Mouse (Mus musculus) cortical plate, adult 2 months (tissue): ENCODE data around the gene Moxd1. TPM values are rescaled to one million over a fixed set of nuclear protein-coding genes. Genes with fewer than 3 reads are reported as not detected.
"Not testable (repeated sequence)": the region's sequence is repeated elsewhere in the genome, so short reads cannot be mapped to it uniquely, and the experiment has no call there.

Experiments
- H3K27ac ChIP-seq: fragments of 200-500 bp; 2 replicates; pipeline ENCODE4 v1.5.1; 2012; ENCODE audit warnings: low read length, control low read depth, inconsistent platforms; ENCODE audit not compliant: insufficient read depth
- H3K4me1 ChIP-seq: fragments of 200-500 bp; 2 replicates; pipeline ENCODE4 v1.6.1; 2011; ENCODE audit warnings: low read length; ENCODE audit not compliant: control insufficient read depth, insufficient read depth
- H3K4me3 ChIP-seq: fragments of 200-500 bp; 2 replicates; pipeline ENCODE4 v1.5.1; 2011; ENCODE audit warnings: mild to moderate bottlenecking, low read length, control low read depth; ENCODE audit not compliant: insufficient read depth
- CTCF ChIP-seq: fragments of 200-500 bp; IDR thresholded peaks from 2 replicates; pipeline ENCODE4 v1.5.1; 2011; ENCODE audit warnings: mild to moderate bottlenecking, control low read depth, low read length; ENCODE audit not compliant: insufficient read depth; ENCODE audit errors: extremely low read depth
- POLR2A ChIP-seq: fragments of 200-500 bp; IDR thresholded peaks from 2 replicates; pipeline ENCODE4 v1.6.1; 2011; ENCODE audit warnings: mild to moderate bottlenecking, low read length, control low read depth; ENCODE audit not compliant: insufficient read depth; ENCODE audit errors: extremely low read depth
- polyA plus RNA-seq: library from polyadenylated mRNA; depleted of rRNA; stranded (reverse); fragments of >200 nt; gene quantifications from 2 replicates; pipeline ENCODE4 v1.2.3, GENCODE M21; 2012

Gene Moxd1
- polyA plus RNA-seq, 1 experiment = 4.5 TPM

DNA sequence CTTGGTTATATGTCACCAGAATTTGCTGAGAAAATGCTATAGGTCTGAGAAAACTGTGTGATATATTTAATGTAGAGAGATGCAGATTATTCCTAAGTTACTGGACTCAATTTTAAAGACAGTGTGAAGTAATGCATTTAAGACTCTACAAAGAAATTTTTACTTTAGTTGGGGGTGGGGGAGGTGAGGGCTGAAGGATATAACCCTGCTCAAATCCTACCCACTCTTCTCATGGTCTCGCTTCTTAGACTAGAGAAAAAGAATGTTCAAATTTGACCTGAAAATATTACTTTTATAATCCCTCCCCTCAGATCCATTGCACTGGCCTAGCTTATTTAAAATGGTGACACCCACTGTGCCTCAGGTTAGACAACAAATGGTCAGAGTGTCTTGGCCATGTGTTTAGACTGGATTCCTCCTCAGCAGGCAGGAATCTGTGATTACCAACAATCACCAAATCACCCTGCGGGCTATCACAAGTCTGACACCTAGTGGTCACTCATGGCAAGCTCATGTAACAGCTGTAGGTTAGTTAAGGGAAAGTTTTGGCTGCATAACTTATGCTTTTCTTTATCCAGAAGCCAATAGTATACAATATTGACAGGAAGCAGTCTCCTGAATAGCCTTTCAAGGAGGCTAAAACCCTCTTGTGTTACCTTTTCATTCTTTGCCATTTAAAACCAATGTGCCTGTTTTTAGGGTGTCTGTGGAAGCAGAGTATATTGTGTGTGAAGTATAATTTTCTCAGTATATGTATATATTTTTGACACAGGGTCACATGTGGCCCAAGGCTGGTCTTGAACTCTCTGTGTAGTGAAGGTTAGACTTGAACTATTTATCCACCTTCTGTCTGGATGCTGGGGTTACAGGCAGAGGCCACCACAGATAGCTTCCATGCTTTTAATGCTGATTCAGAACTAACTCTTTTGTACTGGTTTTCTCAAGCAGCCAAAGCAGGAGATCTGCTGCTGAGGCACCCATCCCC, 75.2 kb downstream of the Moxd1 start:
- TF ChIP-seq POLR2A (no peak), CTCF (peak; percentile 84)
- no peaks in the 10 kb centered on the region for H3K4me1 ChIP-seq
- no peak overlapping the region for H3K27ac ChIP-seq
- no peak overlapping the region for H3K4me3 ChIP-seq

DNA sequence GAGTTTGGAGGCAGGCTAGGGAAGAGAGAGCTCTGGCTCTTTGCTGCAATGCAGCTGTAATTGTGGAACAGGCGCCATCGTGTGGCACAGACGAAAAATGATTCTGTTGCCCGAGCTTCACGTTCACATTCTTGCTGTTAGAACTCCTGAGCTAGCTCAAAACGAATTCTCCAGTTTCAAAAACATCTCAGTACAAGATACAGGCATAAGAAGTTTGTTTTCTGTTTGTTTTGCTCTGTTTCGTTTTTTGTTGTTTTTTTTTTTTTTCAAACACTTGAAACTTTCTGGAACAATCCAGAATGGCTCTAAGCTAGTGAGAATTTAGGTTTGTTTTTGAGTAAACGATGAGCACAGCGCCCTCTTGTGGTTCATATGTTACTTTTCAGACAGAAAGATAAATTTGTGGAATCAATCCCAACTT, 88.9 kb downstream of the Moxd1 start:
- H3K4me3 ChIP-seq = no peak overlapping the region
- no peak for TF ChIP-seq POLR2A
- TF ChIP-seq CTCF = peak; percentile 76
- no peaks in the 10 kb centered on the region for H3K4me1 ChIP-seq
- H3K27ac ChIP-seq = no peak overlapping the region

GRCm38 (mm10) chr10:24317126-24317836, 94.0 kb downstream of the Moxd1 start:
- Histone ChIP-seq H3K27ac (no peak overlapping the region), H3K4me1 (no peaks in the 10 kb centered on the region), H3K4me3 (no peak overlapping the region)
- no peak for TF ChIP-seq CTCF
- TF ChIP-seq POLR2A = no peak

- Histone ChIP-seq H3K27ac (no peak overlapping the region), H3K4me1 (no peaks in the 10 kb centered on the region), H3K4me3 (no peak overlapping the region)
- TF ChIP-seq CTCF (no peak), POLR2A (no peak)
Observed at GRCm38 (mm10) chr10:24320326-24320725, 97.0 kb downstream of the Moxd1 start.

- H3K4me3 ChIP-seq = no peak overlapping the region
- no peak for TF ChIP-seq POLR2A
- TF ChIP-seq CTCF = no peak
- no peaks in the 10 kb centered on the region for H3K4me1 ChIP-seq
- H3K27ac ChIP-seq = no peak overlapping the region
Observed at GRCm38 (mm10) chr10:24323066-24323465, 99.7 kb downstream of the Moxd1 start.

GRCm38 (mm10) chr10:24327265-24327664, 103.9 kb downstream of the Moxd1 start:
- H3K4me1 ChIP-seq, H3K4me3 ChIP-seq, H3K27ac ChIP-seq: not testable (repeated sequence)

DNA sequence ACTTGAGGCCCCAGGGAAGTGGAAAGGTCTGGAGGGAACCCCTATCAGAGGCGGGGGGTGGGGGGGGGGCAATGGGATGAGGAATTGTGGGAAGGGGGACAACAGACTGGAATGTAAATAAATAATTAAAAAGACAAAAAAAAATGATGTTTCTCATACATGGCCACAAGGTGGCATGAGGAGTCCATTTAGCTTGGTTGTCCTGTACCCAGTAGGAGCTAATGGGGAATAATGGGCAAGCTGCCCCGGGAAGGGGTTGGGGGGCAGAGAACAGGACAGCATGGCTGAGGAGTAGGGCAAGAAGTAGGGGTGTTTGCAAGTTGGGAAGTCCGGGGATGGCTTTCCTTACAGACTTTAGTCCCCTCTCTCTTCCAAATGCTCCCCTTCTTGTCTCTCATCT, 109.5 kb downstream of the Moxd1 start:
- Histone ChIP-seq H3K4me3 (no peak overlapping the region), H3K27ac (no peak overlapping the region), H3K4me1 (no peaks in the 10 kb centered on the region)
- TF ChIP-seq CTCF (no peak), POLR2A (no peak)

DNA sequence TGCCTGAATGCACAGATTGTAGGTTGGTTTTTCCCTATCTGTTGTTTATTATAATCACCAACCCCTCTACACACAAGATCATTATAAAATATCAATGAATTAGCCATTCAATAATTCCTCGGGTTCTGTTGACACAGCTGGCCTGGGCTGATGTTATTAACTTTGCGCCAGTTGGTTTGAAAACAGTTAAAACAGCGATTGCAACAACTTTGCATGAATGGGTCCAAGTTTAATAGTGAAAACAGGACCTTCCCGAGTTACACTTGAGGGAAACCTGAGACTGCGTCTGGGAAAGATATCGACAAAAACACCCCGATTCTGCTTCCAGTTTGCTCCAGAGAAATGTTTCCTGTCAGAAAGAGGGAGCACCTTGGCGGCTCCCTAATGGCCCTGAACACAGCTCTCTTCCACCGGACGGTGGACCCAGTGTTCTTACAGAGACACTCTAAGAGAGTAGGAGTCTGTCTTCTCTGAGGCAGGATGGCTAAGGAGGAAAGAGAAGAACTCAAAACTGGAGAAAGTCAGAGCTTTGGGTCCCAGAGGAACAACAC, 116.4 kb downstream of the Moxd1 start:
- no peak for TF ChIP-seq CTCF
- no peak for TF ChIP-seq POLR2A
- no peaks in the 10 kb centered on the region for H3K4me1 ChIP-seq
- H3K27ac ChIP-seq = no peak overlapping the region
- H3K4me3 ChIP-seq = no peak overlapping the region

GRCm38 (mm10) chr10:24340551-24341213, 117.4 kb downstream of the Moxd1 start:
- TF ChIP-seq POLR2A (no peak), CTCF (no peak)
- Histone ChIP-seq H3K4me1 (no peaks in the 10 kb centered on the region), H3K27ac (no peak overlapping the region), H3K4me3 (no peak overlapping the region)

- no peak overlapping the region for H3K4me3 ChIP-seq
- TF ChIP-seq CTCF (no peak), POLR2A (no peak)
- H3K4me1 ChIP-seq = no peaks in the 10 kb centered on the region
- H3K27ac ChIP-seq = no peak overlapping the region
Observed at GRCm38 (mm10) chr10:24341214-24341589, 117.9 kb downstream of the Moxd1 start.
